Mouse (Mus musculus): ENCODE data around the gene Cdc42ep3. TPM values are rescaled to one million over a fixed set of nuclear protein-coding genes. Genes with fewer than 3 reads are reported as not detected.

The Cdc42ep3 gene
- polyA plus RNA-seq, 1 experiment from 2014 or later: 51.3 TPM

- H3K9me3 ChIP-seq (ENCODE audit: control insufficient read depth, low read length): no peaks in the 10 kb centered on the region
- no peak for ATAC-seq (replicated peaks; ENCODE audit: low FRiP score, low TSS enrichment, low read depth)
- WGBS: 77% methylated on average over 3 of the region's 3 CpGs
- H3K27ac ChIP-seq (ENCODE audit: low read depth): no peak overlapping the region
- H3K4me1 ChIP-seq (replicated peaks; ENCODE audit: control insufficient read depth, insufficient read depth, low read length): no peaks in the 10 kb centered on the region
- no peak for DNase-seq (ENCODE audit: low spot score)
- H3K9ac ChIP-seq (ENCODE audit: low read length): no peak overlapping the region
- no peak overlapping the region for H3K4me2 ChIP-seq (ENCODE audit: low read length)
- H3K36me3 ChIP-seq (ENCODE audit: control insufficient read depth, insufficient read depth, low read length): 0 out of 2 replicates have a peak, but pooled peaks cover 8% of the 10 kb centered on the region
- H3K27me3 ChIP-seq (replicated peaks; ENCODE audit: control insufficient read depth, insufficient read depth, low read length): no peaks in the 10 kb centered on the region
- no peak overlapping the region for H3K4me3 ChIP-seq (ENCODE audit: low read depth, low read length)
Measured at GRCm38 (mm10) chr17:79337494-79337893, 17.4 kb downstream of the Cdc42ep3 start.

- 87% methylated on average over 11 of the region's 11 CpGs for WGBS
- DNase-seq (ENCODE audit: low spot score) (no peak), ATAC-seq (replicated peaks; ENCODE audit: low FRiP score, low TSS enrichment, low read depth) (no peak)
- Histone ChIP-seq H3K9ac (ENCODE audit: low read length) (no peak overlapping the region), H3K27ac (ENCODE audit: low read depth) (no peak overlapping the region), H3K9me3 (ENCODE audit: control insufficient read depth, low read length) (no peaks in the 10 kb centered on the region), H3K4me1 (replicated peaks; ENCODE audit: control insufficient read depth, insufficient read depth, low read length) (no peaks in the 10 kb centered on the region), H3K4me3 (ENCODE audit: low read depth, low read length) (no peak overlapping the region), H3K4me2 (ENCODE audit: low read length) (no peak overlapping the region), H3K27me3 (replicated peaks; ENCODE audit: control insufficient read depth, insufficient read depth, low read length) (no peaks in the 10 kb centered on the region), H3K36me3 (ENCODE audit: control insufficient read depth, insufficient read depth, low read length) (0 out of 2 replicates have a peak, but pooled peaks cover 8% of the 10 kb centered on the region)
Measured at GRCm38 (mm10) chr17:79334701-79335100, 20.2 kb downstream of the Cdc42ep3 start.

- 83% methylated on average over 9 of the region's 9 CpGs for WGBS
- ATAC-seq (replicated peaks; ENCODE audit: low FRiP score, low TSS enrichment, low read depth): no peak
- Histone ChIP-seq H3K9ac (ENCODE audit: low read length) (no peak overlapping the region), H3K4me1 (replicated peaks; ENCODE audit: control insufficient read depth, insufficient read depth, low read length) (no peaks in the 10 kb centered on the region), H3K27me3 (replicated peaks; ENCODE audit: control insufficient read depth, insufficient read depth, low read length) (no peaks in the 10 kb centered on the region), H3K27ac (ENCODE audit: low read depth) (no peak overlapping the region), H3K4me3 (ENCODE audit: low read depth, low read length) (no peak overlapping the region), H3K36me3 (ENCODE audit: control insufficient read depth, insufficient read depth, low read length) (0 out of 2 replicates have a peak, but pooled peaks cover 8% of the 10 kb centered on the region), H3K9me3 (ENCODE audit: control insufficient read depth, low read length) (no peaks in the 10 kb centered on the region), H3K4me2 (ENCODE audit: low read length) (no peak overlapping the region)
- DNase-seq (ENCODE audit: low spot score): no peak
Measured at GRCm38 (mm10) chr17:79333650-79334049, 21.2 kb downstream of the Cdc42ep3 start.

DNA sequence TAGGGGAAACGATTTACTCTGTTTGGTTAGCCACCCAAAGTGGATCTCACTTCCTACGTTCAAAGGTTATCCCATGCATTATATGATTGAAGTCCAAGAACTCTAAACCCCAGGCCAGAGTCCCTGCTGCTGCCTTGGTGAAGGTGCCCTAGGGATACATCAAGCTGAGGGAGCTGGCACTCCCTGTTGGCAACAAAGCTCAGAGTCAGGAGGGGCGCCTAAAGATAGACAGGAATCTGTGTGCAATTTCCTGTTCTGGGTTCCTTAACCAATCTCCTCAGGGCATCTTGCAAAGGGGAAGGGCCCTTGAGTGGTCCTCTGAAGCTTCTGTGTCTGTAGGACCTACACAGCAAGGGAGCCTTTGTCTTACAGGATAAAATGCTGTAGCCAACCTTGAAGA is 22.0 kb downstream of the Cdc42ep3 start:
- no peak overlapping the region for H3K4me3 ChIP-seq (ENCODE audit: low read depth, low read length)
- DNase-seq (ENCODE audit: low spot score) (no peak), ATAC-seq (replicated peaks; ENCODE audit: low FRiP score, low TSS enrichment, low read depth) (no peak)
- 77% methylated on average over 3 of the region's 3 CpGs for WGBS
- no peak overlapping the region for H3K27ac ChIP-seq (ENCODE audit: low read depth)
- no peak overlapping the region for H3K9ac ChIP-seq (ENCODE audit: low read length)
- H3K4me1 ChIP-seq (replicated peaks; ENCODE audit: control insufficient read depth, insufficient read depth, low read length): no peaks in the 10 kb centered on the region
- H3K36me3 ChIP-seq (ENCODE audit: control insufficient read depth, insufficient read depth, low read length): 0 out of 2 replicates have a peak, but pooled peaks cover 8% of the 10 kb centered on the region
- H3K9me3 ChIP-seq (ENCODE audit: control insufficient read depth, low read length): no peaks in the 10 kb centered on the region
- H3K27me3 ChIP-seq (replicated peaks; ENCODE audit: control insufficient read depth, insufficient read depth, low read length): no peaks in the 10 kb centered on the region
- H3K4me2 ChIP-seq (ENCODE audit: low read length): no peak overlapping the region

DNA sequence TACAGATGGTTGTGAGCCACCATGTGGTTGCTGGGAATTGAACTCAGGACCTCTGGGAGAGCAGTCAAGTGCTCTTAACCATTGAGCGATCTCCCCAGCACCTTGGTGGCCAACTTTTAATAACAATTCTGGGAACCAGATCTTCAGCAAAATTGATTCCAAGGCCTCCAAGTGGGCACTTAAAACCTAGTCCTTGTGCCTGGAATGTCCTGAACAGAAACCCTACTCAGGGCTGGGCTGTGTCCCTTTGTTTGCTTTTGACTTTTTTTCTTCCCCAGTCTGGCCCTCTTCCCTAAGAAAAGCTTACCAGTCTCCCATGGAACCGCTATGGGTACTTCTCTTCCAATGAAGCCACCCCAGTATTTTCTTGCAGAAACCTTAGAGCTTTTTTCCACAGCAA is 24.5 kb downstream of the Cdc42ep3 start:
- no peak overlapping the region for H3K4me3 ChIP-seq (ENCODE audit: low read depth, low read length)
- H3K9me3 ChIP-seq (ENCODE audit: control insufficient read depth, low read length): no peaks in the 10 kb centered on the region
- DNase-seq (ENCODE audit: low spot score) (no peak), ATAC-seq (replicated peaks; ENCODE audit: low FRiP score, low TSS enrichment, low read depth) (no peak)
- 0 out of 2 replicates have a peak, but pooled peaks cover 5% of the 10 kb centered on the region for H3K36me3 ChIP-seq (ENCODE audit: control insufficient read depth, insufficient read depth, low read length)
- H3K27me3 ChIP-seq (replicated peaks; ENCODE audit: control insufficient read depth, insufficient read depth, low read length): no peaks in the 10 kb centered on the region
- 98% methylated on average over 2 of the region's 2 CpGs for WGBS
- H3K4me2 ChIP-seq (ENCODE audit: low read length): no peak overlapping the region
- H3K27ac ChIP-seq (ENCODE audit: low read depth): no peak overlapping the region
- no peak overlapping the region for H3K9ac ChIP-seq (ENCODE audit: low read length)
- no peaks in the 10 kb centered on the region for H3K4me1 ChIP-seq (replicated peaks; ENCODE audit: control insufficient read depth, insufficient read depth, low read length)

DNA sequence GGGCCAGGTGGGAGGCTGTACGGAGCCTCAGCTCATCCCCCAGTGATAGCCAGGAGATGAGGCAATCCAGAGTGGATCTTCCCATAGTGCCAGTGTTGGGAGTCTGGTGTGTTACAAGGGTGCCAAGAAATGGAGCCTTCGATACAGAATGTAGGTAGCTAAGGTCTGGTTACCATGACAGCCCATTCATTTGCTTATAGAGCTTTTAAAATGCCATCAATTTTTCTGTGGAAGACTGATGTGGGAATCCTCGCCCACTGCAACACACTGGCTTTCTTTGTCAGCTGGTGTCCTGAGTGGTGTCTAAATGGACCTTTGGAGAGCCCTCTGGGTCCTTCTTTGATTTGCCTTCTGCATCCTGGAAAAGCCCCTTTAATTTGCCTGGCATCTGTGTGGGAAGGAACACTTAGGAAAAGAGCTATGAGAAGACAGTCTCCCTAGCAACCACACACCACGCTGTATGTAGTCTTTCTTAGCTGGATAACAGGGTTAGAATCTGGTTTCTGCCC is 28.0 kb downstream of the Cdc42ep3 start:
- no peak overlapping the region for H3K27ac ChIP-seq (ENCODE audit: low read depth)
- H3K4me2 ChIP-seq (ENCODE audit: low read length): no peak overlapping the region
- no peaks in the 10 kb centered on the region for H3K9me3 ChIP-seq (ENCODE audit: control insufficient read depth, low read length)
- 74% methylated on average over 4 of the region's 4 CpGs for WGBS
- H3K36me3 ChIP-seq (ENCODE audit: control insufficient read depth, insufficient read depth, low read length): no peaks in the 10 kb centered on the region
- H3K9ac ChIP-seq (ENCODE audit: low read length): no peak overlapping the region
- H3K4me3 ChIP-seq (ENCODE audit: low read depth, low read length): no peak overlapping the region
- ATAC-seq (replicated peaks; ENCODE audit: low FRiP score, low TSS enrichment, low read depth): no peak
- DNase-seq (ENCODE audit: low spot score): no peak
- no peaks in the 10 kb centered on the region for H3K4me1 ChIP-seq (replicated peaks; ENCODE audit: control insufficient read depth, insufficient read depth, low read length)
- no peaks in the 10 kb centered on the region for H3K27me3 ChIP-seq (replicated peaks; ENCODE audit: control insufficient read depth, insufficient read depth, low read length)

- DNase-seq (ENCODE audit: low spot score) (no peak), ATAC-seq (replicated peaks; ENCODE audit: low FRiP score, low TSS enrichment, low read depth) (no peak)
- H3K27me3 ChIP-seq (replicated peaks; ENCODE audit: control insufficient read depth, insufficient read depth, low read length): no peaks in the 10 kb centered on the region
- no peak overlapping the region for H3K27ac ChIP-seq (ENCODE audit: low read depth)
- H3K36me3 ChIP-seq (ENCODE audit: control insufficient read depth, insufficient read depth, low read length): no peaks in the 10 kb centered on the region
- H3K9ac ChIP-seq (ENCODE audit: low read length): no peak overlapping the region
- H3K4me3 ChIP-seq (ENCODE audit: low read depth, low read length): no peak overlapping the region
- no peak overlapping the region for H3K4me2 ChIP-seq (ENCODE audit: low read length)
- no peaks in the 10 kb centered on the region for H3K9me3 ChIP-seq (ENCODE audit: control insufficient read depth, low read length)
- WGBS: 35% methylated on average over 12 of the region's 12 CpGs
- no peaks in the 10 kb centered on the region; the same call in 1 of the 2 replicates for H3K4me1 ChIP-seq (replicated peaks; ENCODE audit: control insufficient read depth, insufficient read depth, low read length)
Measured at GRCm38 (mm10) chr17:79317085-79317751, 37.7 kb downstream of the Cdc42ep3 start.

DNA sequence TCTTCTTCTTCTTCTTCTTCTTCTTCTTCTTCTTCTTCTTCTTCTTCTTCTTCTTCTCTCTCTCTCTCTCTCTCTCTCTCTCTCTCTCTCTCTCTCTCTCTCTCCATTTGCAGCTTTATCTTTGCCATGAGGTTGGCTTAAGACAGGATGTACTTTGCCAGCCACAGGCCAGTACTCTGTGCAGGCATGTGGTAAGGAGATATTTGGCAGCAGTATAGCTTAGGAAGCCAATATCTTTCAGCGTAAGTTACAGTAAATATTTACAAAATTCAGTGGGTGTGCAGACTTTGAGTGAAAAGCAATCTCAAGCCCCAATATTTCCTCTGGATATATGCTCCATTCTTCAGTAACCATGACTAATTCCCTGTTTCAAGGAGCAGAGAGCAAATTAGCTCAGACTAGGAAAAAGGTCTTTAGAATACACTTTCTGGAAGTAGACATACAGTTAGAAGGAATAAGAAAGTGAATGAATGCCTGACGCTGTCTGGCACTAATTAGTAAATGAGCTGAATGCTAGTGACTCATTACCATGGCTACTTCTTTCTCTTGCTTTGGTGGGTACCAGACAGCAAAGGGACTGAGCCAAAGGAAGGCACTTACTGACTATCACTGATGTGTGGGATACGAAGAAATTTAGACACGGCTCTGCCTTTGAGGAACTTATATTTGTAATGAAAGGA is 39.3 kb downstream of the Cdc42ep3 start:
- no peak for DNase-seq (ENCODE audit: low spot score)
- ATAC-seq (replicated peaks; ENCODE audit: low FRiP score, low TSS enrichment, low read depth): no peak
- Histone ChIP-seq H3K9me3 (ENCODE audit: control insufficient read depth, low read length) (no peaks in the 10 kb centered on the region), H3K4me3 (ENCODE audit: low read depth, low read length) (no peak overlapping the region), H3K4me1 (replicated peaks; ENCODE audit: control insufficient read depth, insufficient read depth, low read length) (no peaks in the 10 kb centered on the region; the same call in 1 of the 2 replicates), H3K36me3 (ENCODE audit: control insufficient read depth, insufficient read depth, low read length) (no peaks in the 10 kb centered on the region), H3K4me2 (ENCODE audit: low read length) (no peak overlapping the region), H3K27ac (ENCODE audit: low read depth) (no peak overlapping the region), H3K9ac (ENCODE audit: low read length) (no peak overlapping the region), H3K27me3 (replicated peaks; ENCODE audit: control insufficient read depth, insufficient read depth, low read length) (no peaks in the 10 kb centered on the region)
- 71% methylated on average over 4 of the region's 4 CpGs for WGBS
